Mouse (Mus musculus) MEL (cell line): ENCODE results near the gene Hspa4l.

Experiments
- CHD2 ChIP-seq: IDR thresholded peaks from 2 replicates; pipeline ENCODE4 v1.6.1; 2011; ENCODE audit warnings: low read length, improper control_type of control experiment
- CTCF ChIP-seq, 3 experiments: IDR thresholded peaks in 2 of 3; conservative IDR thresholded peaks in 1 of 3; 2 replicates each; pipeline ENCODE4 v1.5.1; 2011 to 2012; ENCODE audit warnings: low read length in 3 of 3, low read depth in 2 of 3, mild to moderate bottlenecking in 2 of 3, improper control_type of control experiment in 1 of 3, inconsistent platforms in 1 of 3, mixed read lengths in 1 of 3, moderate library complexity in 1 of 3; ENCODE audit not compliant: control insufficient read depth in 1 of 3, insufficient read depth in 1 of 3, poor library complexity in 1 of 3, severe bottlenecking in 1 of 3
- E2F4 ChIP-seq: IDR thresholded peaks from 2 replicates; pipeline ENCODE4 v1.6.1; 2011; ENCODE audit warnings: low read depth, low read length, improper control_type of control experiment, borderline replicate concordance
- ELF1 ChIP-seq: IDR thresholded peaks from 2 replicates; pipeline ENCODE4 v1.6.1; 2014; ENCODE audit warnings: low read depth, mild to moderate bottlenecking, inconsistent platforms, low read length, improper control_type of control experiment, moderate library complexity
- EP300 ChIP-seq, 2 experiments: IDR thresholded peaks; 2 replicates each; pipeline ENCODE4 v1.6.1; 2011; ENCODE audit warnings: improper control_type of control experiment in 2 of 2, low read length in 2 of 2, low read depth in 1 of 2, mild to moderate bottlenecking in 1 of 2
- MAFK ChIP-seq: IDR thresholded peaks from 2 replicates; pipeline ENCODE4 v1.6.1; 2011; ENCODE audit warnings: low read depth, mild to moderate bottlenecking, low read length, improper control_type of control experiment, borderline replicate concordance
- MAX ChIP-seq: IDR thresholded peaks from 2 replicates; pipeline ENCODE4 v1.6.1; 2011; ENCODE audit warnings: low read length, improper control_type of control experiment
- MAZ ChIP-seq: IDR thresholded peaks from 2 replicates; pipeline ENCODE4 v1.6.1; 2012; ENCODE audit warnings: low read depth, mild to moderate bottlenecking, inconsistent platforms, low read length, improper control_type of control experiment
- MYC ChIP-seq: IDR thresholded peaks from 2 replicates; pipeline ENCODE4 v1.6.1; 2011; ENCODE audit warnings: low read depth, mild to moderate bottlenecking, low read length, improper control_type of control experiment, moderate library complexity
- POLR2A ChIP-seq, 2 experiments: IDR thresholded peaks; 2 replicates each; pipeline ENCODE4 v1.6.1; 2011 to 2012; ENCODE audit warnings: low read length in 2 of 2, mild to moderate bottlenecking in 2 of 2, control low read depth in 1 of 2, improper control_type of control experiment in 1 of 2, low read depth in 1 of 2, moderate library complexity in 1 of 2; ENCODE audit not compliant: control insufficient read depth in 1 of 2, insufficient read depth in 1 of 2, poor library complexity in 1 of 2
- TAL1 ChIP-seq: IDR thresholded peaks from 2 replicates; pipeline ENCODE4 v1.6.1; 2012; ENCODE audit warnings: mild to moderate bottlenecking, inconsistent platforms, low read length, moderate library complexity, mixed read lengths
- ZKSCAN1 ChIP-seq: IDR thresholded peaks from 2 replicates; pipeline ENCODE4 v1.6.1; 2012; ENCODE audit warnings: low read depth, mild to moderate bottlenecking, inconsistent platforms, low read length, improper control_type of control experiment, moderate library complexity

GRCm38 (mm10) chr3:40808686-40809085 is 64.4 kb downstream of the Hspa4l start:
- no peak for TF ChIP-seq CTCF (IDR thresholded peaks at IDR 0.05 in 2 of 3, conservative IDR thresholded peaks at IDR 0.05 in 1 of 3; ENCODE audit: control insufficient read depth in 1 of 3, insufficient read depth in 1 of 3, low read depth in 2 of 3, low read length in 3 of 3, poor library complexity in 1 of 3, severe bottlenecking in 1 of 3)
- no peak for TF ChIP-seq E2F4
- TF ChIP-seq POLR2A (IDR thresholded peaks at IDR 0.05; ENCODE audit: control insufficient read depth in 1 of 2, insufficient read depth in 1 of 2, low read depth in 1 of 2, low read length in 2 of 2, poor library complexity in 1 of 2): no peak
- 0 out of 2 replicates have a peak, but pooled peaks have one; percentile 7 for TF ChIP-seq ELF1
- TF ChIP-seq MYC: no peak
- TF ChIP-seq MAFK: no peak
- TF ChIP-seq ZKSCAN1: no peak
- no peak for TF ChIP-seq TAL1
- no peak for TF ChIP-seq EP300 (IDR thresholded peaks at IDR 0.05; ENCODE audit: low read depth in 1 of 2, low read length in 2 of 2)
- no peak for TF ChIP-seq MAZ
- TF ChIP-seq MAX: no peak
- no peak for TF ChIP-seq CHD2
